Mouse (Mus musculus): ENCODE results near the gene Igdcc3.
"Not testable (repeated sequence)": the region's sequence is repeated elsewhere in the genome, so short reads cannot be mapped to it uniquely, and the experiment has no call there.

The Igdcc3 gene

GRCm38 (mm10) chr9:65202165-65202754 is 61.3 kb downstream of the Igdcc3 start:
- no peak for DNase-seq (ENCODE audit: inconsistent ontology term)

- DNase-seq (ENCODE audit: inconsistent ontology term): no peak
Observed at GRCm38 (mm10) chr9:65205049-65205815, 64.2 kb downstream of the Igdcc3 start.

GRCm38 (mm10) chr9:65207041-65207815 is 66.2 kb downstream of the Igdcc3 start:
- DNase-seq (ENCODE audit: inconsistent ontology term): not testable (repeated sequence)

GRCm38 (mm10) chr9:65208293-65209179 is 67.5 kb downstream of the Igdcc3 start:
- no peak for DNase-seq (ENCODE audit: inconsistent ontology term)

GRCm38 (mm10) chr9:65211598-65211997 is 70.6 kb downstream of the Igdcc3 start:
- no peak for DNase-seq (ENCODE audit: inconsistent ontology term)

- DNase-seq (ENCODE audit: inconsistent ontology term): no peak
Observed at GRCm38 (mm10) chr9:65214425-65214777, 73.4 kb downstream of the Igdcc3 start.

GRCm38 (mm10) chr9:65214778-65215493 is 73.9 kb downstream of the Igdcc3 start:
- peak; percentile 95 for DNase-seq (ENCODE audit: inconsistent ontology term)

- DNase-seq (ENCODE audit: inconsistent ontology term): no peak
Observed at GRCm38 (mm10) chr9:65215494-65216126, 74.6 kb downstream of the Igdcc3 start.

- no peak for DNase-seq (ENCODE audit: inconsistent ontology term)
Observed at GRCm38 (mm10) chr9:65216972-65217371, 76.0 kb downstream of the Igdcc3 start.

- DNase-seq (ENCODE audit: inconsistent ontology term): no peak
Observed at GRCm38 (mm10) chr9:65217661-65218060, 76.7 kb downstream of the Igdcc3 start.

GRCm38 (mm10) chr9:65218916-65219315 is 77.9 kb downstream of the Igdcc3 start:
- DNase-seq (ENCODE audit: inconsistent ontology term): no peak

GRCm38 (mm10) chr9:65220398-65220797 is 79.4 kb downstream of the Igdcc3 start:
- not testable (repeated sequence) for DNase-seq (ENCODE audit: inconsistent ontology term)

GRCm38 (mm10) chr9:65223927-65224326 is 82.9 kb downstream of the Igdcc3 start:
- DNase-seq (ENCODE audit: inconsistent ontology term): peak; percentile 78

- DNase-seq (ENCODE audit: inconsistent ontology term): peak; percentile 42
Observed at GRCm38 (mm10) chr9:65225795-65226194, 84.8 kb downstream of the Igdcc3 start.

GRCm38 (mm10) chr9:65230250-65230649 is 89.3 kb downstream of the Igdcc3 start:
- DNase-seq (ENCODE audit: inconsistent ontology term): no peak

- no peak for DNase-seq (ENCODE audit: inconsistent ontology term)
Observed at GRCm38 (mm10) chr9:65231284-65231683, 90.3 kb downstream of the Igdcc3 start.

GRCm38 (mm10) chr9:65233243-65233985 is 92.4 kb downstream of the Igdcc3 start:
- no peak for DNase-seq (ENCODE audit: inconsistent ontology term)

- DNase-seq (ENCODE audit: inconsistent ontology term): no peak
Observed at GRCm38 (mm10) chr9:65234734-65235133, 93.7 kb downstream of the Igdcc3 start.

Measured in Muller cell, postnatal 12 days (primary cell).